Mouse (Mus musculus) erythroid progenitor cell, adult 5-6 weeks (primary cell): ENCODE data around the gene Sf3a1. TPM values are rescaled to one million over a fixed set of nuclear protein-coding genes. Genes with fewer than 3 reads are reported as not detected.

Experiments used
- ATAC-seq: replicated peaks from 2 replicates; pipeline ENCODE4 v1.8.0; 2016; ENCODE audit warnings: moderate number of reproducible peaks, mild to moderate bottlenecking, moderate TSS enrichment, inconsistent platforms; ENCODE audit not compliant: poor library complexity, low FRiP score, severe bottlenecking
- total RNA-seq, 2 experiments: library from RNA; stranded (forward) in 1 of 2; stranded (reverse) in 1 of 2; fragments of 150-400 nt in 1 of 2; fragments of 186-747, 209-891 nt in 1 of 2; gene quantifications; 2 replicates each; pipeline versions ENCODE4 v1.2.3 to v1.2.4; 2015 to 2017; ENCODE audit warnings: low replicate concordance in 2 of 2

Gene Sf3a1
- total RNA-seq, 2 experiments from 2014 or later: 23.9 to 60.4 TPM

DNA sequence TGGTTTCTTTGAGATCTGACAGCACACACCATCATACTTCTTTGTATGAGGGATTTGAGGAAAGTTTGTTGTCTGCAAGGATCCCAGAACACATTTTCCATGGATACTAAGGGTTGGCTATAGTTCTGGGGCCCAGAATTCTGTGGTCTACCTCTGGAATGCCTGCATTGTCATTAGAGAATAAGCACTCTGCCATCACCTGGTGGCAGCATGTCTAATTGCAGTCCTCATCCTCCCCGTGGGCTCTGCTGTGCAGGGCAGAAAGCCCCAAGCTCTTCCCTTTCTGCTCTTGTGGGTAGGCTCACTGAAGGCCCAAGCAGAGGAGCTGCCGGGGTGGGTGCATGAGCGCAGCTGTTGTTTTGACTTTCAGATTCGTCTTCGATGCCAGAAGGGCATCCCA is 49.4 kb downstream of the Sf3a1 start:
- no peak for ATAC-seq

DNA sequence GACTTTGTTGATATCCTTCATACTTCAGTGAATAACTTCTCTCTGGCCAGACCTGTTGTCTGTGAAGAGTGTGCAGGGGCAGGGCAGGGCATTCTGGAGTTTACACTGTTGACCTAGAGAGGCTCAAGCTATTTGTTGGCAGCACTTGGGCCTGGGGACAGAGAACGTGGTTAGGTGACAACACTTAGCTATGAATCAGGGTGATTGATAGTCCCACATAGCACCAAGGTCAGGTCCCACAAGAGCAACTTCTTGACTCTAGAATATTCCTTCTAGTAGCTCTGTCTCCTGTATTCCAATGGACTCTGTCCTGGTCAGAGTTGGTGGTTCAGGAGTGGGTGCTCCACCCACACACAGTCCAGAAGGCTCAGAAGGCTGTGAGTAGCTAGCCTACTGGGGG is 50.6 kb downstream of the Sf3a1 start:
- no peak for ATAC-seq

DNA sequence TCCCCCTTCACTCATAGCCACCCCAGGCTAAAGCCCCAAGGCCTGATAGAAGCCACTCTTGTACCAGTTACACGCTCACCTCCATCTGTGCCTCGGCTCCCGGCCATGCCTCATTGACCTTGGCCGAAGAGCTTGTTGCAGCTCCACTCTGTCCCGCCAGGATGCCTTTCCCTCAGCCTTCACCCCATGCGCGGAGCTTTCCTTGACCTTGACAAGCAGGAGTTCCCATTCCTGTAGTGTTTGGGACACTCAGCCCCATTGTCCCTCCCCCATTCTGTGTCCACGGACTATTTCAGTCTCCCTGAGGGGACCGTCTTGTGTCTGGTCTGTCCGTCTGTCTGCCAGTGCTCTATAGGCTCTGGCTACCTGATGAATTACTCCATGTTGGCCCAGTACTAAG is 53.0 kb downstream of the Sf3a1 start:
- no peak for ATAC-seq

DNA sequence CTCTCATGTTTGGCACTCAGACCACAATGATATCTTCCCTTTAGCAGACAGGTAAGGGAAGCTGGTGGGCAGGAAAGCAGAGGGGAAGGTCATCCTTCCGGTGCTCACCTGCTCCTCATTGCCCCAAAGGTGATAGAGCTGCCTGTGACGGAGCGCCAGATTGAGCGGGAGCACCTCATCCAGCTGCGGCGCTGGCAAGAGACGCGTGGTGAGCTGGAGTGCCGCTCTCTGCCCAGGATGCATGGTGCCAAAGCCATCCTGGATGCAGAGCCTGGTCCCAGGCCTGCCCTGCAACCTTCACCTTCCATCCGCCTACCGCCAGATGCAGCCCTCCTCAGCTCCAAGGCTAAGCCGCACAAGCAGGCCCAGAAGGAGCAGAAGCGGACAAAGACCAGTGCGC is 54.4 kb downstream of the Sf3a1 start:
- no peak for ATAC-seq

- no peak for ATAC-seq
Observed at GRCm38 (mm10) chr11:4215061-4215460, 54.9 kb downstream of the Sf3a1 start.

DNA sequence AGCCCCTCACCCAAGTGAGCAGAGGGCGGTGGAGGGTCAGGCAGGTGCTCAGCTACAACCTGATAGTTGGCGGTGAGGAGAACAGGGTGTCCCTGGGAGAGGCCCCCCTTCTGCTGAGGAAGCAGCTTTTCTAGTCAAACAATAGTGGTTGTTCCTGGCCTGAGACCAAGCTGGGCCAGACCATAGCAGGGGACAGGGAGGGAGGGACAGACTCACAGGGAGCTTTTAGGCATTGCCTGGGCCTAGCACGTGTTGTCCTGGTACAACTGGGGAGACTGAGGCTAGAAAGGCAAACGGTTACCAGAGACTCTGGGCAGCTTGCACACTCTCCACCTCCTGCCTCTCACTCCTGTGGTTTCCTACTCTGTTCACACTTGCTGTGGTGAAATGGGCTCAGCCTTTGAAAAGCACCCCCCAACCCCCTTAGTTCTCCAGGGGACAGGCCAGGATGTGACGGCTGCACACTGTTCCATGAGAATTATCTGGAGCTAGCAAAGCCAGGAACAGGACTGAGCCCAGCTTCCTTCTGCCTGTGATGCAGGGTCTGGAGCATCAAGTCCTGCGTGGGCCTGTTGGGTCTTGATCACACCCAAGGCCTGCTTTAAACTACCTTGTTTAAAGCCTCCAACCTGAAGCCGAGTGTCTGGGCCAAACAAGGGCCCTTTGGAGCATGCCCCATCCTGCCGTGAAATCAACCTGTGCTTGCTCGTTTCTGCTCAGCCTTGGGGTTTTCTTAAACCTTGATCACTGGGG is 56.3 kb downstream of the Sf3a1 start:
- no peak for ATAC-seq

DNA sequence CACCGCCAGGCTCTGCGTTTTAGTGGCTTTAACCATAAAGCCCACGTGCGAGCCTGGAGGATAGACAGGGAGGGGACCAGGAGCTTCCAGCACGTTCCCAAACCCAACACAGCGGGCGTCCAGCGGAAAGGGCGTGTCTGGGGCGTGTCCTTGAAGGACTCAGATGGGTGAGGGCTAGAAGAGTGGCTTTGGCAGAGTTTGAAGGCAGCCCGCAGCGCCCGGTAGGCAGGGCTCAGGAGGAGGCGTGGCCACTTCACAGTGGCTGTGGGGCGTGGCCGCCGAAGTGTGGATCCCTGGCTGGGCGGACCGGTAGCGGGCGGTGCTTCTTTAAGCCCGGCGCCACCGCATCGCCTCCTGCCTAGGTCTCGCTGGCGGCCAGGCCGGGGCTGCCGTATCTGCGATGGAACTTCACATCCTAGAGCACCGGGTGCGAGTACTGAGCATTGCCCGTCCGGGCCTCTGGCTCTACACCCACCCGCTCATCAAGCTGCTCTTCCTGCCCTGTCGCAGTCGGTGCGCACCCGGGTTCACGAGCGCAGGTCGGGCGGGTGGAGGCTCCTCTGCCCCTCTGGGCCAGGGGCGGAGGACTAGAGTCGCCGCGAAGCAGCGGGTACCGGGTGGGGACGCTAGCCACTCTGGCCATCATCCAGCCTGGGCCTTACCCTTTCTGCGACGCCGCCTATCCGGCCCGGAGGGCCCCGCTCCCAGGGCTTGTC is 57.9 kb downstream of the Sf3a1 start, which contains the start of gene Castor1:
TSS of gene Castor1 (plus strand) at position 312 of the 716 bp plus-strand sequence.
- ATAC-seq: peak; percentile 93

DNA sequence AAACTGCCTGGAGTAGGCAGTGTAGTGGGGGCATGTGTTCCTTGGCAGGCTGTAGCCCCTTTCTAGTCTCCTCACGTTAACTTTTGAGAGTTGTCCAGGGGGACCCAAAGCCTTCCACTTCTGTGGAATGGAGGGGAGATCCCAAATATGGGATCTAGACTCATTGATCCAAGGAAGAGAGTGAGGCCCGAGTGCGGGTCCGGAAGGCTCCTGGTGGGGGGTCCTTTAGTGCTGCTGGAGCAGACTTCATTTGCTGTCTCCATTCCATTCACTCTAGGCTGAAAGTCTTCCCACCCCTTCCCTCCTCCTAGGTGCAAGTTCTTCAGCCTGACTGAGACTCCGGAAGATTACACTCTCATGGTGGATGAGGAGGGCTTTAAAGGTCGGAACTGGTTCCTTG is 58.5 kb downstream of the Sf3a1 start:
- no peak for ATAC-seq

DNA sequence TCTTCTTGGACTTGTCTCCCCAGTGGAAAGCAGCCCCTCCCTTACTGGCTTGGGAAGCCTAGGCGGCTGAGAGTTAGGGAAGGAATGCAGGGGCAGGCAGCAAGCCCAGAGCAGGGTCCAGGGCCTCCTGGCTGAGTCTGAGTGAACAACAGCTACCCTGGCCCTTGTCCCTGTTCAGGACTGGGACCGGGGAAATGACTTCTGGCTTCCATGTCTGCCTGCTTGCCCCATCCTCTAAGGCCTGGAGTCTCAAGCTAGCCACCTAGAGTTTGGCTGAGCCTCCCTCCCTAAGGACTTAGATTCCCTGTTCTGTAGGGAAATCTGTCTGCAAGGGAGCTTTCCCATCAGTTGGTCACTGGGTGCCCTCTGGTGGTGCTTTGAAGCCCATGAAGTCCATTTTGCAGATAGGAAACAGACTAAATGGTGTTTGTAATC is 59.2 kb downstream of the Sf3a1 start:
- no peak for ATAC-seq

DNA sequence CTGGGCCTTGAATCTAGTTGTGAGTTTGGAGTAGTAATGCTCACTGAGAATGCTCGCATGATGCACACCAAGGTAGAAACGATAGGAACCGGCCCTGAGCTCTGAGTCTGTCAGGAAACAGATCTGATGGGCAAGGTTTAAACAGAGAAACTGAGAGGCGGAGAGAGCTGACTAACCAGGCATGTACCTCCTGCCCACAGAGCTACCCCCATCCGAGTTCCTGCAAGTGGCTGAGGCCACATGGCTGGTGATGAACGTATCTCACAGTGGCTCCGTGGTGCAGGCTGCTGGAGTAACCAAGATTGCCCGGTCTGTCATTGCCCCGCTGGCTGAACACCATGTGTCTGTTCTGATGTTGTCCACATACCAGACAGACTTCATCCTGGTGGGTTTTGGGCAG is 59.8 kb downstream of the Sf3a1 start:
- no peak for ATAC-seq

GRCm38 (mm10) chr11:4220443-4221400 is 60.6 kb downstream of the Sf3a1 start:
- peak; percentile 55 for ATAC-seq

- no peak for ATAC-seq
Observed at GRCm38 (mm10) chr11:4222046-4222950, 62.1 kb downstream of the Sf3a1 start.

DNA sequence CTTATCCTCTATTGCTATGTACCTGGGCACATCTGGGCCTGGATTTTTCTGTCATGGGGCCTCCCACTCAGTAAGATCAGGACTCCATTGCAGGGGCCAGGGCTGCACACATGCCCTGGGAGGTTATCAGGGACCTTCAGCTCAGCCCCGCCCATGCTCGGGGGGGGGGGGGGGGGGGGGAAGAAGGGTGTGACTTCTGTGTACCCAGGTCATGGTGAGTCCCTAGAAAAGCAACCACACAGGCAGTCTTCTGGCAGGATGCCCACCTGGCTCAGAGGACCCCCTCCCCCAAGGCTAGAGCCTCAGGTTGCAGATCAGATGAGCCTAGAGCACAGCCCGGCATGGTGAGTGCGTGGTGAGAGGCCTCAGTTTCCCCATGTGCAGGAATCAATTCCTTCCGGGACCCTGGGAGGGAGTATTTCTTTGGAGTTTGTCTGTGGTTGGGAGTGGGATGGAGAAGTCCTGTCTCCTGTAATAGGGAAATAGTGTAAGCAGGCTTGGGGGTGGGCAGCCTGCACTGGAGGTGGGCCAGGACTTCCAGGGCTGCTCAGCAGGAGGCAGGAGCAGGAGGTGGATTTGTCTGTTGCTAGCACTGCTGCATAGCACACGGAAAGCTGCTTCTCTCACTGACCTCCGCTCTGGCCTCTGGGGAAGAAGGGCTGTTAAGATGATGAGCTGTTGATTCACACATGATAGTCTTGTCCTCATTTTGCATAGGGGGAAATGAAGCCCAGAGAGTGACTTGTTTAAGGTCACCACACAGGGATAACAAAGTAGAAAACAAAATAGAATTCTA is 63.4 kb downstream of the Sf3a1 start:
- peak; percentile 61 for ATAC-seq

DNA sequence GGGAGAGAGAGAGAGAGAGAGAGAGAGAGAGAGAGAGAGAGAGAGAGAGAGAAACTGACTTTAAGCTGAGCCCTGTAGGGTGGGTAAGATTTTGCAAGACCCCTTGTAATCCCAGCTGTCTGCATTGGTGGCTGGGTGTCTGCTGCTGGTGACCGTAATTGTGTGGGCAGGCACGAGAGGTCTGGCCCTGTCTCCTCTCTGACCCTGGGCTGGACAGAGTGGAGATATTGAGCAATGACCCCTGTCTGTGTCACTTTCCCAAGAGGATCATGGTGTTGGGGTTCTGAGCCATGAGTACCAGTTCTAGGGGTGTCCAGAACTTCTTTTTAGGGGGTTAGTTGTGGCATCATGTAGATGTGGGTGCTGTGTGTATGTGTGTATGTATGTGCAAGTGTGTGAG is 64.1 kb downstream of the Sf3a1 start:
- no peak for ATAC-seq

GRCm38 (mm10) chr11:4226569-4227325 is 66.6 kb downstream of the Sf3a1 start:
- peak; percentile 45; the same call in 1 of the 2 replicates for ATAC-seq

DNA sequence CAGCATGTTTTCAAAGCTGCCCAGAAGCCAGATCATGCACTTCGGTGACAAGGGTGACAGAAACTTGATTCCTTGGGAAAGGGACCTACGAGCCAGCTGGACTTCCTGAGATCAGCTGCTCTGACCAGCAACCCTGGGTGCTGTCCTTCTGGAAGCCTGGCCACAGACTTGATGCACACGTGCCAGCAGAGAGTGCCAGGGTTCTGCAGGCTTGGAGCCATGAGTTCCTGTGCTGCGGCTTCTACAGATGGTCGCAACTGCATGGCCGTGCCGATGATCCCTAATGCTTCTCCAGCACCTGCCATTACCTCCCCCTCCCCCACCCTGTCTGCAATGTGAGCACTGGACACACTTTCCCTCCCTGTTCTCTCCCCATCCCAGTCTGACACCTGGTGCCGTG is 68.3 kb downstream of the Sf3a1 start:
- no peak for ATAC-seq

DNA sequence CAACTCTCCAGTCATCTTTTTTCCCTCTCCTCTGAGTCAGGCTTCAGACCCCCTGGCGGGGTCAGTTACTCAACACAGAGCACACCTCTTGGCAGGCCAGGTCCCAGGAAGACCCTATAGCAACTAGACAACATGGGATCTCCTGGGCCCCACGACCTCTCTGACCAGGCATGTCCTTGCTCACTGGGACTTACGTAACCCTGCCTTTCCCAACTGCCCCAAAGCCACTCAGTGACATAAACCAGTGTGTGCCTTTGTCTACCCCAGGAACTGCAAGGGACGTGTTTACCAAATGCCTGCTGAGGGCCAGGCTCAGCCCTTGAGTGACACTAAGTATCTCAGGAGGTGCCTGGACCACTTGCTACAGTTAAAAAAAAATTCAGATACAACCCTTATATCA is 69.7 kb downstream of the Sf3a1 start:
- no peak for ATAC-seq

GRCm38 (mm10) chr11:4231435-4231834 is 71.3 kb downstream of the Sf3a1 start:
- ATAC-seq: no peak
